Mouse (Mus musculus) liver, postnatal 0 days (tissue): ENCODE results near the gene Cinp.

ENCODE experiments used
- CTCF ChIP-seq: sonication (generic); IDR thresholded peaks from 2 replicates; pipeline ENCODE4 v1.5.1; 2016; ENCODE audit warnings: antibody characterized with exemption, low read depth
- EP300 ChIP-seq: IDR thresholded peaks from 2 replicates; pipeline ENCODE4 v1.6.1; 2016; ENCODE audit warnings: antibody characterized with exemption, low read depth, mild to moderate bottlenecking

- TF ChIP-seq CTCF (no peak), EP300 (no peak)
Observed at GRCm38 (mm10) chr12:110875351-110875750, 13.6 kb downstream of the Cinp start.
